Mouse (Mus musculus) midbrain, postnatal 0 days (tissue): ENCODE results near the gene Aim2. TPM values are rescaled to one million over a fixed set of nuclear protein-coding genes. Genes with fewer than 3 reads are reported as not detected.

Experiments
- ATAC-seq: fragments of 200-750 bp; cut with Nextera tagmentation; 2 replicates; pipeline ENCODE4 v1.8.0; 2017; ENCODE audit warnings: moderate number of reproducible peaks, mild to moderate bottlenecking, moderate TSS enrichment, moderate library complexity; ENCODE audit not compliant: low FRiP score
- DNase-seq: peaks from one replicate; pipeline ENCODE4 v3.0.0-alpha.2; 2015; ENCODE audit warnings: low spot score
- H3K27ac ChIP-seq: fragments of 300-500 bp; sonication (generic); 2 replicates; pipeline ENCODE4 v1.5.1; 2014; ENCODE audit warnings: low read depth, mild to moderate bottlenecking, low read length, mixed read lengths
- H3K27me3 ChIP-seq: fragments of 300-500 bp; sonication (generic); 2 replicates; pipeline ENCODE4 v1.6.1; 2014; ENCODE audit warnings: low read length, control low read depth, mixed read lengths; ENCODE audit not compliant: insufficient read depth
- H3K36me3 ChIP-seq: fragments of 300-500 bp; sonication (generic); 2 replicates; pipeline ENCODE4 v1.6.1; 2014; ENCODE audit warnings: low read length, control low read depth, mixed read lengths; ENCODE audit not compliant: insufficient read depth
- H3K4me1 ChIP-seq: fragments of 300-500 bp; sonication (generic); 2 replicates; pipeline ENCODE4 v1.6.1; 2014; ENCODE audit warnings: mild to moderate bottlenecking, control low read depth, antibody characterized with exemption, low read length, mixed read lengths; ENCODE audit not compliant: insufficient read depth
- H3K4me2 ChIP-seq: fragments of 300-500 bp; sonication (generic); 2 replicates; pipeline ENCODE4 v1.6.1; 2014; ENCODE audit warnings: low read depth, mild to moderate bottlenecking, low read length, mixed read lengths; ENCODE audit not compliant: poor library complexity, severe bottlenecking
- H3K4me3 ChIP-seq: fragments of 300-500 bp; sonication (generic); 2 replicates; pipeline ENCODE4 v1.5.1; 2014; ENCODE audit warnings: low read depth, mild to moderate bottlenecking, low read length, moderate library complexity
- H3K9ac ChIP-seq: fragments of 300-500 bp; sonication (generic); replicated peaks from 2 replicates; pipeline ENCODE4 v1.6.1; 2014; ENCODE audit warnings: mild to moderate bottlenecking, low read length, moderate library complexity, mixed read lengths; ENCODE audit not compliant: poor library complexity, severe bottlenecking
- H3K9me3 ChIP-seq: fragments of 300-500 bp; sonication (generic); 2 replicates; pipeline ENCODE4 v1.6.1; 2016; ENCODE audit warnings: low read length, control low read depth
- CTCF ChIP-seq: IDR thresholded peaks from 2 replicates; pipeline ENCODE4 v1.5.1; 2016; ENCODE audit warnings: antibody characterized with exemption, mild to moderate bottlenecking
- WGBS: fragments of 180-500 bp; shearing (Covaris S2); extraction: QIAGEN DNeasy Blood & Tissue Kit; methylation state at CpG from one replicate; pipeline ENCODE4 v1.1.7; 2014; 5-methylcytosine and 5-hydroxymethylcytosine counted together
- polyA plus RNA-seq: library from polyadenylated mRNA; unstranded; fragments of >200 nt; fragmentation: Nextera tagmentation; extraction: Ambion mirVana; gene quantifications from 2 replicates; pipeline ENCODE4 v1.2.1, GENCODE M21; 2015
- total RNA-seq: library from RNA; depleted of rRNA; stranded (reverse); fragments of >200 nt; gene quantifications from 2 replicates; pipeline ENCODE4 v1.2.3, GENCODE M21; 2014

Aim2 gene
- total and polyA plus RNA-seq, 2 experiments from 2014 or later, result 0.66 to 0.89 TPM

DNA sequence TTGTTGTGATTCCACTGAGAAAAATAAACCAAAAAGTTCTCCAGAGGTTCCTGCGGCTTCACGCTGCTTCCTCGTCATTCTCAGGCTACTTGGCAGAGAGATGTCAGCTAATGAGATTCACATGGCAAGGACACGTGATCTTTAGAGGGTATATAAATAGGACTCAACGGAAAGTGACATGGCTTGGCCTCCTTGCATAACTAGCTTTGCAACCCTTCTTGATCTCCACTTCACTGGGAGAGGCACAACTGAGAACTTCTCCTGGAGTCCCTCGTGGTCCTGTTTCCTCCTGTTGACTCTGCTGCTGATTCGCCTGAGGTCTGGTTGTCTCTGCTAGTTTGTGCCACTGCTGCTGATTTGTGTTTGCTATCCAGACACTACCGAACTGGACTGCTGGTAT, 76.7 kb downstream of the Aim2 start:
- Histone ChIP-seq H3K4me3 (no peak overlapping the region), H3K4me1 (no peaks in the 10 kb centered on the region), H3K27ac (no peak overlapping the region), H3K36me3 (no peaks in the 10 kb centered on the region), H3K9me3 (no peaks in the 10 kb centered on the region), H3K9ac (no peak overlapping the region), H3K27me3 (no peaks in the 10 kb centered on the region), H3K4me2 (no peak overlapping the region)
- no peak for TF ChIP-seq CTCF
- DNase-seq, result no peak
- no peak for ATAC-seq
- 83% methylated on average over 8 of the region's 8 CpGs for WGBS

DNA sequence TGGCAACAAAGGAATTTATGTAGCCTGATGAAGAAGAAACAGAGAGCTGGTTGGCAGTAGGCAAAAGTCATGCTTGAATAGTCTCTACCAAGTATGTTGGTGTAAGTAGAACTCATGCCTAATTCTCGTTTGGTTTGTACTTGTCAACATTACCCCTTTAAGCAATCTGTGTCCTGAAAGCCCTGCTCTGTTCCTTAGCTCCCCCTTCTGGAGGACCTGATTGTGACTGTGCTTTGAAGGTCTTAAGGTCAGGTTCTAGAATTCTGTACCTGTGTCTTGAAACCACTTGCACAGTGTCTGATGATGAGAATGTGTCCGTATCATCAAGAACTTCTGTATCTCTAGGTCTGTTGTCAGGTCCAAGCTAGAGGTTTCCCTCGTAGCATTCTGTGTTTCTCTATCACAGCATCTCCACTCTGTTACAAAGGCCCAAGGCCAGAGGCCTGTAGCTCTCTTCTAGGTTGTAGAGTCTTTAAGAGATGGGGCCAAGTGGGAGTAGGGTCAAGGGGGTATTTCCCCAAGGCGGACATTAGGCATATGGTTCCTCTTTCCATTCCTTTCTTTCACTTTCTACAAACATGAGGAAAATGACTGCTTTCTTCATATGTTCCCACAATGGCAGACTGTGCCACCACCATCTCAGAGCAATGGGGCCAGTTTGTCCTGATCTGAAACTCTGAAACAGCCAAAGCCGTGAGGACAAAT, 79.5 kb downstream of the Aim2 start:
- TF ChIP-seq CTCF, result no peak
- Histone ChIP-seq H3K4me2 (no peak overlapping the region), H3K27me3 (no peaks in the 10 kb centered on the region), H3K4me3 (no peak overlapping the region), H3K9ac (no peak overlapping the region), H3K36me3 (no peaks in the 10 kb centered on the region), H3K4me1 (no peaks in the 10 kb centered on the region), H3K9me3 (no peaks in the 10 kb centered on the region), H3K27ac (no peak overlapping the region)
- DNase-seq (no peak), ATAC-seq (no peak)
- 86% methylated on average over 5 of the region's 5 CpGs for WGBS

- DNase-seq (no peak), ATAC-seq (no peak)
- Histone ChIP-seq H3K4me3 (no peak overlapping the region), H3K9ac (no peak overlapping the region), H3K4me1 (no peaks in the 10 kb centered on the region), H3K4me2 (no peak overlapping the region), H3K27ac (no peak overlapping the region), H3K27me3 (no peaks in the 10 kb centered on the region), H3K9me3 (no peaks in the 10 kb centered on the region), H3K36me3 (no peaks in the 10 kb centered on the region)
- TF ChIP-seq CTCF, result no peak
- WGBS, result 82% methylated on average over 2 of the region's 2 CpGs
Observed at GRCm38 (mm10) chr1:173432411-173432810, 81.7 kb downstream of the Aim2 start.

- Histone ChIP-seq H3K9ac (no peak overlapping the region), H3K36me3 (no peaks in the 10 kb centered on the region), H3K4me1 (no peaks in the 10 kb centered on the region), H3K27ac (no peak overlapping the region), H3K4me3 (no peak overlapping the region), H3K9me3 (no peaks in the 10 kb centered on the region), H3K27me3 (no peaks in the 10 kb centered on the region), H3K4me2 (no peak overlapping the region)
- WGBS, result 85% methylated on average over 6 of the region's 6 CpGs
- DNase-seq (no peak), ATAC-seq (no peak)
- TF ChIP-seq CTCF, result no peak
Observed at GRCm38 (mm10) chr1:173437161-173437953, 86.7 kb downstream of the Aim2 start.

GRCm38 (mm10) chr1:173440681-173441080, 90.0 kb downstream of the Aim2 start:
- ATAC-seq (no peak), DNase-seq (no peak)
- Histone ChIP-seq H3K27ac (no peak overlapping the region), H3K4me1 (no peaks in the 10 kb centered on the region), H3K4me3 (no peak overlapping the region), H3K9ac (no peak overlapping the region), H3K4me2 (no peak overlapping the region), H3K9me3 (no peaks in the 10 kb centered on the region), H3K27me3 (no peaks in the 10 kb centered on the region), H3K36me3 (no peaks in the 10 kb centered on the region)
- TF ChIP-seq CTCF, result no peak
- 85% methylated on average over 1 of the region's 1 CpGs for WGBS

- no peak overlapping the region for H3K9ac ChIP-seq
- no peak overlapping the region for H3K4me3 ChIP-seq
- H3K27ac ChIP-seq, result no peak overlapping the region
- no peaks in the 10 kb centered on the region for H3K27me3 ChIP-seq
- no peaks in the 10 kb centered on the region for H3K4me1 ChIP-seq
- TF ChIP-seq CTCF, result no peak
- H3K9me3 ChIP-seq, result no peaks in the 10 kb centered on the region
- H3K4me2 ChIP-seq, result no peak overlapping the region
- DNase-seq, result no peak
- 86% methylated on average over 4 of the region's 4 CpGs for WGBS
- no peak for ATAC-seq
- H3K36me3 ChIP-seq, result no peaks in the 10 kb centered on the region
Observed at GRCm38 (mm10) chr1:173441210-173441609, 90.5 kb downstream of the Aim2 start.
